Mouse (Mus musculus) CH12.LX (cell line): Measurements from ENCODE around the gene 1810010H24Rik.

Source experiments
- CTCF ChIP-seq, 2 experiments: IDR thresholded peaks in 1 of 2; conservative IDR thresholded peaks in 1 of 2; 2 replicates each; pipeline ENCODE4 v1.5.1; 2011 to 2012; ENCODE audit warnings: low read depth in 2 of 2, low read length in 2 of 2, improper control_type of control experiment in 1 of 2, inconsistent platforms in 1 of 2, mild to moderate bottlenecking in 1 of 2, moderate library complexity in 1 of 2
- E2F4 ChIP-seq: IDR thresholded peaks from 2 replicates; pipeline ENCODE4 v1.6.1; 2011; ENCODE audit warnings: low read depth, low read length, improper control_type of control experiment; ENCODE audit not compliant: insufficient replicate concordance
- ELF1 ChIP-seq: IDR thresholded peaks from 2 replicates; pipeline ENCODE4 v1.6.1; 2014; ENCODE audit warnings: low read depth, mild to moderate bottlenecking, inconsistent platforms, low read length, improper control_type of control experiment
- EP300 ChIP-seq: IDR thresholded peaks from 2 replicates; pipeline ENCODE4 v1.6.1; 2011; ENCODE audit warnings: low read length, improper control_type of control experiment
- HCFC1 ChIP-seq: IDR thresholded peaks from 2 replicates; pipeline ENCODE4 v1.6.1; 2012; ENCODE audit warnings: low read depth, mild to moderate bottlenecking, inconsistent platforms, low read length, improper control_type of control experiment
- NELFE ChIP-seq: IDR thresholded peaks from 2 replicates; pipeline ENCODE4 v1.6.1; 2011; ENCODE audit warnings: low read depth, low read length, improper control_type of control experiment
- POLR2A ChIP-seq: IDR thresholded peaks from 2 replicates; pipeline ENCODE4 v1.6.1; 2011; ENCODE audit warnings: low read depth, mild to moderate bottlenecking, improper control_type of control experiment, low read length
- USF1 ChIP-seq: IDR thresholded peaks from 2 replicates; pipeline ENCODE4 v1.6.1; 2014; ENCODE audit warnings: low read depth, mild to moderate bottlenecking, inconsistent platforms, low read length, improper control_type of control experiment

DNA sequence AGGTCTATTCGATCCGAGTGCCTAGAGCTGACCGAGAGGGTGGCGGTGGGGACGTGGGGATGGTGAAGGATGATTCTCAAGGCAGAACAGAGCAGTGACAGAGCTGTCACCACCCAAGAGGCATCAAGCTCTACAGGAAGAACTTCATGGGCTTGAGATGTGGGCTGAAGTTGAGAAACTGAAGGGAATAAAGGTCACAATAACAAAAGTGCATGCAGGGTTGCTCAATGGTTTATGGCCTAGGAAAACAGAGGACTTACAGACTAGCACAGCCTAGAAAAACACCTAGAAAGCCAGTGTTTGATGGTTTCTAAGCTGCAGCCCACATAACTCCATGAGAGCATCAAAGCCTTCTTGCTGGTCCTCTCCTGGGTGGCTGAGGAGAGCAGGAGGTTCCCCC is 13.9 kb downstream of the 1810010H24Rik start:
- TF ChIP-seq EP300 (no peak), NELFE (no peak), POLR2A (no peak), CTCF (conservative IDR thresholded peaks at IDR 0.05 in 1 of 2, IDR thresholded peaks at IDR 0.05 in 1 of 2; ENCODE audit: low read depth in 2 of 2, low read length in 2 of 2) (no peak), E2F4 (no peak), HCFC1 (no peak), ELF1 (no peak), USF1 (no peak)
